In genomic region chr7:6787000-6787399, GRCm38 (mm10) we compare ENCODE assay signal across 18 mouse cellular contexts. TPM values are rescaled to one million over a fixed set of nuclear protein-coding genes. Genes with fewer than 3 reads are reported as not detected.
DNase-seq lines count a peak whose midpoint lies in the region; ATAC-seq and TF ChIP-seq lines count a peak whose summit lies in the region.
"Had no signal": no experiment of that assay in that cellular context is flagged by ENCODE, and none has a peak within 500 bp of the region (broad histone marks: within the 10 kb centered on the region; RNA-seq: fewer than 3 reads in every experiment).

No protein-coding gene starts in this region.

- no peak for TF ChIP-seq CTCF in stomach, postnatal 0 days (IDR thresholded peaks at IDR 0.05; ENCODE audit: low read depth)

- no peaks in the 10 kb centered on the region for H3K36me3 ChIP-seq in kidney, embryonic 14.5 days (ENCODE audit: control insufficient read depth, insufficient read depth, low read length)
- no peaks in the 10 kb centered on the region for H3K36me3 ChIP-seq in stomach, embryonic 15.5 days
- no peaks in the 10 kb centered on the region for H3K36me3 ChIP-seq in stomach, postnatal 0 days (ENCODE audit: control insufficient read depth, insufficient read depth, low read length)
- H3K36me3 ChIP-seq in limb, embryonic 10.5 days: no peaks in the 10 kb centered on the region
- no peaks in the 10 kb centered on the region for H3K36me3 ChIP-seq in forebrain, embryonic 16.5 days (ENCODE audit: control insufficient read depth, insufficient read depth)
- H3K36me3 ChIP-seq: forebrain, embryonic 12.5 days; heart, embryonic 15.5 days; hindbrain, embryonic 10.5 days had no signal

- no peaks in the 10 kb centered on the region for H3K27me3 ChIP-seq in kidney, embryonic 14.5 days (ENCODE audit: control insufficient read depth, insufficient read depth, low read length)
- H3K27me3 ChIP-seq in stomach, embryonic 15.5 days (replicated peaks): no peaks in the 10 kb centered on the region
- no peaks in the 10 kb centered on the region for H3K27me3 ChIP-seq in stomach, postnatal 0 days (ENCODE audit: control insufficient read depth, insufficient read depth, low read length)
- H3K27me3 ChIP-seq in limb, embryonic 10.5 days (ENCODE audit: low read depth, poor library complexity, severe bottlenecking): no peaks in the 10 kb centered on the region
- no peaks in the 10 kb centered on the region for H3K27me3 ChIP-seq in forebrain, embryonic 16.5 days (replicated peaks; ENCODE audit: control insufficient read depth, insufficient read depth, low read length)
- H3K27me3 ChIP-seq: heart, embryonic 15.5 days had no signal

- TF ChIP-seq EP300 in stomach, postnatal 0 days (optimal IDR thresholded peaks at IDR 0.05): no peak

- no peaks in the 10 kb centered on the region for H3K9me3 ChIP-seq in kidney, embryonic 14.5 days (ENCODE audit: control insufficient read depth, low read length)
- H3K9me3 ChIP-seq in stomach, embryonic 15.5 days: no peaks in the 10 kb centered on the region
- H3K9me3 ChIP-seq in stomach, postnatal 0 days (ENCODE audit: control insufficient read depth, low read length): no peaks in the 10 kb centered on the region
- H3K9me3 ChIP-seq in limb, embryonic 10.5 days (replicated peaks): no peaks in the 10 kb centered on the region
- no peaks in the 10 kb centered on the region for H3K9me3 ChIP-seq in forebrain, embryonic 16.5 days (ENCODE audit: control insufficient read depth, low read length)
- H3K9me3 ChIP-seq: forebrain, embryonic 12.5 days; heart, embryonic 15.5 days; hindbrain, embryonic 10.5 days had no signal

- no peak overlapping the region for H3K27ac ChIP-seq in kidney, embryonic 14.5 days (ENCODE audit: low read depth, low read length)
- H3K27ac ChIP-seq in stomach, embryonic 15.5 days: peak overlapping the region; percentile 59; the same call in 1 of the 2 replicates
- H3K27ac ChIP-seq in stomach, postnatal 0 days (replicated peaks): no peak overlapping the region
- peak overlapping the region; percentile 73; the same call in 1 of the 2 replicates for H3K27ac ChIP-seq in limb, embryonic 10.5 days
- H3K27ac ChIP-seq in forebrain, embryonic 16.5 days (ENCODE audit: low read length): no peak overlapping the region
- H3K27ac ChIP-seq: forebrain, embryonic 12.5 days; gastrocnemius, adult 2 months; heart, adult 2 months; heart, embryonic 15.5 days; hindbrain, embryonic 10.5 days; hindbrain, embryonic 14.5 days had no signal

- whole genome bisulfite sequencing in kidney, embryonic 14.5 days: 54% methylated on average over 2 of the region's 2 CpGs
- 52% methylated on average over 2 of the region's 2 CpGs for WGBS in stomach, embryonic 15.5 days
- 63% methylated on average over 2 of the region's 2 CpGs for WGBS in stomach, postnatal 0 days
- 52% methylated on average over 2 of the region's 2 CpGs for WGBS in limb, embryonic 10.5 days
- WGBS in forebrain, embryonic 16.5 days: 90% methylated on average over 2 of the region's 2 CpGs

- no peak overlapping the region for H3K4me3 ChIP-seq in kidney, embryonic 14.5 days (ENCODE audit: low read length)
- no peak overlapping the region for H3K4me3 ChIP-seq in stomach, embryonic 15.5 days (replicated peaks)
- H3K4me3 ChIP-seq in stomach, postnatal 0 days (ENCODE audit: low read depth, low read length): no peak overlapping the region
- no peak overlapping the region for H3K4me3 ChIP-seq in limb, embryonic 10.5 days
- H3K4me3 ChIP-seq in forebrain, embryonic 16.5 days (replicated peaks; ENCODE audit: low read length): no peak overlapping the region
- H3K4me3 ChIP-seq: forebrain, embryonic 12.5 days; gastrocnemius, adult 2 months; heart, adult 2 months; heart, embryonic 15.5 days; hindbrain, embryonic 10.5 days had no signal

- DNase-seq in kidney, adult 9 months: peak; percentile 23
- DNase-seq in stomach, postnatal 0 days (ENCODE audit: low spot score): no peak
- DNase-seq in limb, embryonic 10.5 days (ENCODE audit: low spot score): no peak
- DNase-seq: adrenal gland, adult 2 months; adrenal gland, postnatal 36 days; cerebellum, adult 2 months; cerebellum, postnatal 10 days; gastrocnemius, adult 2 months; gastrocnemius, postnatal 36 days; heart, adult 2 months had no signal

- no peak overlapping the region for H3K4me2 ChIP-seq in kidney, embryonic 14.5 days (replicated peaks; ENCODE audit: low read depth, low read length)
- no peak overlapping the region for H3K4me2 ChIP-seq in stomach, embryonic 15.5 days
- H3K4me2 ChIP-seq in stomach, postnatal 0 days (replicated peaks; ENCODE audit: low read depth): no peak overlapping the region
- H3K4me2 ChIP-seq in forebrain, embryonic 16.5 days (ENCODE audit: low read length): no peak overlapping the region
- H3K4me2 ChIP-seq: forebrain, embryonic 12.5 days; heart, embryonic 11.5 days; heart, embryonic 15.5 days; hindbrain, embryonic 14.5 days had no signal

- no peak for ATAC-seq in kidney, embryonic 14.5 days (ENCODE audit: low FRiP score, low TSS enrichment)
- ATAC-seq in stomach, embryonic 15.5 days (ENCODE audit: insufficient read depth, low FRiP score, low read depth): no peak
- no peak for ATAC-seq in stomach, postnatal 0 days (ENCODE audit: low FRiP score, low TSS enrichment)
- ATAC-seq in forebrain, embryonic 16.5 days: no peak

- H3K9ac ChIP-seq in kidney, embryonic 14.5 days (ENCODE audit: low read depth, low read length): no peak overlapping the region
- no peak overlapping the region for H3K9ac ChIP-seq in stomach, embryonic 15.5 days
- no peak overlapping the region for H3K9ac ChIP-seq in stomach, postnatal 0 days (ENCODE audit: low read length)
- no peak overlapping the region for H3K9ac ChIP-seq in forebrain, embryonic 16.5 days (replicated peaks; ENCODE audit: low read depth, low read length)
- H3K9ac ChIP-seq: forebrain, embryonic 12.5 days; heart, embryonic 15.5 days; hindbrain, embryonic 14.5 days had no signal

- H3K4me1 ChIP-seq in kidney, embryonic 14.5 days (ENCODE audit: control insufficient read depth, insufficient read depth, low read length): peaks cover 29% of the 10 kb centered on the region
- H3K4me1 ChIP-seq in stomach, embryonic 15.5 days: peaks cover 15% of the 10 kb centered on the region
- H3K4me1 ChIP-seq in stomach, postnatal 0 days (replicated peaks; ENCODE audit: control insufficient read depth, insufficient read depth): peaks cover 2% of the 10 kb centered on the region; the same call in 1 of the 2 replicates
- H3K4me1 ChIP-seq in limb, embryonic 10.5 days: peaks cover 54% of the 10 kb centered on the region
- peaks cover 6% of the 10 kb centered on the region; the same call in 1 of the 2 replicates for H3K4me1 ChIP-seq in forebrain, embryonic 16.5 days (replicated peaks; ENCODE audit: control insufficient read depth, insufficient read depth, low read length)

RNA-seq across cellular contexts. Expression of gene Usp29, which starts 56.6 kb away (rescaled TPM):
- 9.3 and 9.5 TPM in 2 replicates for polyA plus RNA-seq in kidney, embryonic 14.5 days (2014; fragmentation: Nextera tagmentation; extraction: Ambion mirVana)
- polyA plus RNA-seq in stomach, embryonic 15.5 days (2015; fragmentation: Nextera tagmentation; extraction: Ambion mirVana): 5.7 and 6.2 TPM in 2 replicates
- polyA plus RNA-seq in stomach, postnatal 0 days (2015; fragmentation: Nextera tagmentation; extraction: Ambion mirVana): 1.0 and 1.4 TPM in 2 replicates
- 25.1 and 25.4 TPM in 2 replicates for polyA plus RNA-seq in limb, embryonic 10.5 days (2016; fragmentation: Nextera tagmentation; extraction: Ambion mirVana)
- 19.0 and 32.0 TPM in 2 replicates for polyA plus RNA-seq in forebrain, embryonic 16.5 days (2015; fragmentation: Nextera tagmentation; extraction: Ambion mirVana)

RNA-seq across cellular contexts. Expression of gene Peg3, which starts 56.8 kb away (rescaled TPM):
- 111 and 222 TPM in 2 replicates for polyA plus RNA-seq in kidney, embryonic 14.5 days (2014; fragmentation: Nextera tagmentation; extraction: Ambion mirVana)
- 134 and 157 TPM in 2 replicates for polyA plus RNA-seq in stomach, embryonic 15.5 days (2015; fragmentation: Nextera tagmentation; extraction: Ambion mirVana)
- polyA plus RNA-seq in stomach, postnatal 0 days (2015; fragmentation: Nextera tagmentation; extraction: Ambion mirVana): 26.0 and 26.8 TPM in 2 replicates
- 378 and 427 TPM in 2 replicates for polyA plus RNA-seq in limb, embryonic 10.5 days (2016; fragmentation: Nextera tagmentation; extraction: Ambion mirVana)
- polyA plus RNA-seq in forebrain, embryonic 16.5 days (2015; fragmentation: Nextera tagmentation; extraction: Ambion mirVana): 56.9 and 66.5 TPM in 2 replicates

Comparison
In these comparisons a context has a peak if more than half of its experiments do, and no peak if none do; other contexts are left out.
1. H3K27ac ChIP-seq: peak in stomach, embryonic 15.5 days (single experiment) and limb, embryonic 10.5 days (single experiment); none in kidney, embryonic 14.5 days (single experiment), stomach, postnatal 0 days (single experiment) and forebrain, embryonic 16.5 days (single experiment).